Mouse (Mus musculus) G1E-ER4 (cell line): ENCODE measurements around the gene Rhbg. TPM values are rescaled to one million over a fixed set of nuclear protein-coding genes. Genes with fewer than 3 reads are reported as not detected.

Experiments
- GATA1 ChIP-seq: IDR thresholded peaks from one replicate; pipeline ENCODE4 v1.8.0; 2012; ENCODE audit warnings: low read length, inconsistent platforms
- polyA plus RNA-seq: library from polyadenylated mRNA; stranded (reverse); fragments of >175 nt; gene quantifications from 2 replicates; pipeline ENCODE4 v1.2.3, GENCODE M21; 2012

Rhbg gene
- polyA plus RNA-seq, 1 experiment, result not detected

DNA sequence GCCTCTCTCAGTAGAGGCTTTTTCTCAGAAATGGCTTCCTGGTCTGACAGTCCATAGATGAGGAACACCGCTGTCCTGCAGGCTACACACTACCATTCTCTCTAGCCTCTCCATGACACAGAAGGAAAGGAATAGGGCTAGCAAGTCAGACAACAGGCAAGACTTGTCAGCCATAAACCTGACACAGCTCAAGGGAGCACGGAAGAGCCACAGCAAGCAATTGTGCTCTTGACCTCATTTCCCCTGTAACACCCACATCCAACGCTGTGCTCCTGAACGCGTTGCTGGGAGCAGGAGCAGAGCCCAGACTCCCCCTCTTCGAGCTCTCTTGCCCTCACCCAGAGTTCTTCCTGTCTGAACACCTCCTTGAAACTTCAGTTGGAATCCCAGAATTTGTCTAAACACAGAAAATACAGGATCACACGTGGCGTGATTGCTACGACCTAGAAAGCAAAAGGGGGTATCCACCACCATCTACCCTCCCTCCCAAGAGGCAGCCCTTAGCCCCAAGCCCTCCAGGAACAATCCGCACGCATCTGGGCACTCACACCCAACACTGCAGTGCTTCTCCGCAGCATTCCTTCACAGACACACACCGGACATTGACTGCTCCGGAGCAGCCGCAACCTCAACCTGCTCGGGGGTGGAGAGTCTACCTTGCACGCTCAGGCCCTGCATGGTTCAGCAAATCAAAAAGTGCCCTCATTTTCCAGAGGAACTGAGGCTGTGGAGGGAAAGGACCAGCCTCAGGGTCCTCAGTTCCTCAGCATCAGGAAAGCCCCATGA is 24.1 kb downstream of the Rhbg start:
- no peak for TF ChIP-seq GATA1

DNA sequence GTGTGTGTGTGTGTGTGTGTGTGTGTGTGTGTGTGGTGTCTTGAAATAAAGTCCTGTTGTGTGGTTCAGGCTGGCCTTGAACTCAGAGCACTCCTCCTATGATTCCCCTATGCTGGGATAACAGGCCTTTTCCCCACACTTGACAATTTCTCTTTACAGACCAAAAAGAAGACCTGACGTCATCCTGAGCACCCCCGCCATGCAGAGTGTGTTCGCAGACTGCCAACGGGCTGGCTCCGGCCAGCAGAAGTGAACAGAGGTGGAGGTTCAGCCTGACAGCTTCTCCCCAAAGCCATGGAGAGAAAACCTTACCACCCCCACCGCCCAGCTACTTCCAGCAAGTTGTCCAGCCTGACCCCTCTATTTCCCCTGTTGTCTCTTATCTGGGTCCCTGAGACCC is 25.0 kb downstream of the Rhbg start:
- TF ChIP-seq GATA1, result no peak

DNA sequence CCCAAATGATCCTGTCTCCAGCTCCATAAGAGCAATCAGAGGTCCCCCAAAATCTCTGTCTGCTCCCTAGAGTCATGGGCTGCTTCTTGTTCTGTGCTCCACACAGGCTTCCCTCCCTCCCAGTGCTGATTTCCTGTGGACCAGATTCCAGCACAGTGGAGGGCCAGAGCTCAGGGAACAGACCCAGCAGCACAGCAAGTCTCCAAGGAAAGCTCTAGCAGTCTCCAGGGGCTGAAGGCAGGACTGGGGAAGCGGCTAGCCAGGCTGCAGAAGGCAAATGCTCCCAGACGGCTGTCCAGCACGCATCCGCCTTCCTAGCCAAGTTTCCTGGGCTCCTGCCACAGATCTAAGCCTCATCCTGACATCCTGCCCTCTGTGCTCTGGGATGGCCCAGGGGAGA is 25.6 kb downstream of the Rhbg start:
- TF ChIP-seq GATA1, result no peak

DNA sequence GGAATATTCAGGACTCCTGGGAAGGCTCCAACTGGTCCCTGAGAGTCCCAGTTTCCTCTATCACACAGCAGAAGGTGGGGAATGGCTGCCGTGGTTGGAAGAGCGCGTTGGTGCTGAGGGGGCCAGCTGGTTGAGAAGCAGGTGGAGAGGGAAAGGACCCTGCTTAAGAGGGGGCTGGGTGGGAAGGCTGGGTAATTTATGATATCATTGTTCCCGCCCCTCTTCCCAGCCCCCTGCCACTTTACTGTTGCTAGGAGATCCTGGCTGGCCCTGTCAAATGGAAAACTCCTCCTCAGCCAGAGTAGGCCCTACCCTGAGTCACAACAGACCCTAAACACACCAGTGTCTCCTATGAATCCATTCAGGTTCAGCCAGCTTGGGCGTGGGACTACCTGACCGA is 26.5 kb downstream of the Rhbg start:
- no peak for TF ChIP-seq GATA1

DNA sequence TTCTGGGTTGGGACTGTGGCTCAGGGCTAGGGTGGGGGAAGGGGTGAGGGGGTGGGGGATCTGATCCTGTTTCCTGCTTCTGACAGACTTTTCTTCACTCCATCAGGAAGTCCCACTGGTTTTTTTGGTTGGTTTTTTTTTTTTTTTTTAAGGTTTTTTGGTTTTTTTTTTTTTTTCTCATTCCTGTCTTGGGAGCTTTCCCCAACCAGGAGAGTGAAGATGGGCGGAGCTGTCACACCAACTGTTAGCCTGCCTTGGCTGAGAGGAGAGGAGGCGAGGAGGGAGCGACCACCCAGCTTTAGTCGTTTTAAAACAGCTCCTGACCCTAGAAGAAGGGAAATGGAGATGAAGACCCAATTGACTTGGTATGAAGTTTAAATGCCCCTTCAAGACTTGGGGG is 27.2 kb downstream of the Rhbg start:
- TF ChIP-seq GATA1, result no peak

DNA sequence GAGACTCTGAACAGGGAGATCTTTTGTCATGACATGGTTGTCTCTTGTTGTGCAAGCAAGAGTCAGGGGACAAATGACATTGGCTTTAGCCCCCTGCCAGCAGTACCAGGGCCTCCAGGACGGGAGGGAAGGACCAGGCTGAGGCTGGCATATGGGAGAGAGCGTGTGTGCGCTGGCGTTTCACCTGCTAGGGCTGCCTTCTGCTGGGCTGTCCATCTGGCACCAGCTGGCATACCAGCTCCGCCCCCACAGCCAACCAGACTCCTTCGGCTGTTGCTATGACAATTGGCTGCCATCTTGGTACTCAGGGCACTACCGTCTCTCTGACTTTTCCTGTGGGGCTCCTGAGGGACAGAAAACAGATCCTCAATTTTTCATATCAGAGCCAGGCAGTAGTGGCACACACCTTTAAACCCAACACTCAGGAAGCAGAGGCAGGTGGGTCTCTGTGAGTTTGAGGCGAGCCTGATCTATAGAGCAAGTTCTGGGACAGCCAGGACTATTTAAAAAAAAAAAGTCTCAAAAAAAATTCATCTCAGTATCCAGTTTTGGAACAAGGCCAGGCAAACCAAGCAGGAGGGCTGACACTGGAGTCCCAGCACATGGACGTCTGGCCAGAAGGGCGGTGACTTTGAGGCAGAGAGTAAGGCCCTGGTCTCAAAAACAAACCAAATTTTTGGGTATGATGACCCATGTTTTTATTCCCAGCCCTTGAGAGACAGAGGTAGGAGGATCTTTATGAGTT is 28.2 kb downstream of the Rhbg start:
- no peak for TF ChIP-seq GATA1

DNA sequence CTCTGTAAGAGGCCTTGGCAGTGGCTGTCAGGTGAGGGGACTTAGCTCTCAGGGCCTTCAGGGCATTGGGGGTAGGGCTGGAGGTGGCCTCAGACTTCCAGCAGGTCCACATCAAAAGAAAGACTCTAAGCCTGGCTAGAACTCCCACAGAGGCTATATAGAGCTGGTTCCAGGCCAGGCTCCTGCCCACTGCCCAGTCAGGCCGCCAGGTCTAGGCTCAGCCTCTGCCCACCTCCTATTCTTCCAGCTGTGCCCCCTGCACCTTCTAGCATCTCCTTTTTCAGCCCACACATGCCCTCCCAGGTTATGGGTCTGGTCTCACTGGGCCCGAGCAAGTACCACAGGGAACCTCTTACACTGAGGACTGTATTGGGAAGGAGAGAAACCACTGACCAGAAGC is 29.6 kb downstream of the Rhbg start:
- no peak for TF ChIP-seq GATA1

DNA sequence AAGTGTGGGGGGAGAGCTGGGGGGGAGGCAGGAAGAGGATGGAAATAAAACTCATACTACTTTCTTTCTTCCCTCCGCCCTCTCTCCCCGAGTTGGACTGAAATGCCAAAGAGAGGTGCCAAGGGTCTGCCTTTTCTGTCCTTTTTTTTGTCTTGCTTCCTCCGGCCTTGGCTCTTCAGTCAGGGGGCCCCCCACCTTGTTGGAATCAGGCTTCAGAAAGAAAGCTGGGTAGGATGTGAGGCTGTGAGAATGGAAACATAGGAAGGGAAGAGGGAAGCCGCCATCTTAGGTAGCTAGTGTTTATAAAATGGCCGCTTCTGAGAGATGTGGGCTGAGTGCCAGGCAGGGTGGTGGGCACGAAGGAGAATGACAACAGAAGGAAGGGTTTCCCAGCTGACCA is 32.1 kb downstream of the Rhbg start:
- no peak for TF ChIP-seq GATA1

DNA sequence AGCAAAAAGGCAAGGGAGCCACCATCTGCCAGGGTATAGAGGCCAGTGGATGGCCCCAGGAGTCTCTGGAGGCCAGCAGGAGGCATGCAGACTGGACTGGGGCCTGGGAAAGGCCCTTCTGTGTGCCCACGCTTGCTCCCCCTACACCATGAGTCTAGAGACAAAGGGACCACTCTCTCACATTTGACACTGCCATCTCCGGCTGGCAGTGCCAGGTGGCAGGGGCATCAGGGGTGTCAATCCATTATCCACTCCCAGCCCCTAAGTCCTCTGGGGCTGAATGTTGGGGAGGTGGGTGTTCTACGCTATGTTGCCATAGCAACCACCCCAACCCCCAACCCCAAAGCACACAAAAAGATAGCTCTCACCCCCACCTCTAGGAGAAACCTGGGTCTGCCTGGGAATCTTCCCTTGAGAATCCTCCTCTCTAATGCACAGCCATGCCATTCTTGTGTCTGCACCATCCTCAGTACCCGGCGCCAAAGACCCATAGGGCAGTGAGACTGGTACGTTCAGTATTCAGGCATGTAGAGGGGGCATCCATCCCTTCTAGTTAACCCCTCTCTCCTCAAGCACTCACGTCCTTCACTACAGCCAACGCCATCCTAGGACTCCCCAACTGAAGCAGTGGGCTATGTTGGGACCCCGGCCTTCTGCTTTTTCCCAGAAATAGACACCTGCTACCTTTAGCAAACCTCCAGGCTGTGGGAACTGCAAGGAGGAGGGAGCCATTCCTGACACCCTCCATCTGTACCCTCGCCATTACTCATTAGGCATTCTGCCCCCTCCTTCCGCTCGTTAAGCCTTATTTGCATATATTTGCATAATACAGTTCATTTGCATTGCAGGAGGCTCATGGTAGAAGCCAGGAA is 32.8 kb downstream of the Rhbg start:
- no peak for TF ChIP-seq GATA1

DNA sequence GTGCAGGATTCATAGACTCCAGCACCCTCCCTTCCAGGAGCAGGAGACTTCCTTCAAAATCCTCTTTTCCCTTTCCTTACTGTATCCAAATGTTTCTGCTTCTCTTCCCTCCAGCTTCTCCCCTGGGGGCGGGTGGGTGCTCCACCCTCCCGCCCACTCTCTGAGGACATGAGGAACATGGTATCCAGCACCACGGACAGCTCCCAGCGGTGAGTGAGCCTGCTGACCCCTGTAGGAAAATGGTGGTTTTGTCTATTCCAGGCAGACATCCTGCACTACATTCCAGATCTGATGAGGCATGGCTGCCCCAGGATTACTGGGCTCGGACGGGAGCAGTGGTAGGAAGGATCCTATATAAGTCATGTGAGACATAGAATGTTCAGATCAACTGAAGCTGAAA is 33.7 kb downstream of the Rhbg start:
- TF ChIP-seq GATA1, result no peak

DNA sequence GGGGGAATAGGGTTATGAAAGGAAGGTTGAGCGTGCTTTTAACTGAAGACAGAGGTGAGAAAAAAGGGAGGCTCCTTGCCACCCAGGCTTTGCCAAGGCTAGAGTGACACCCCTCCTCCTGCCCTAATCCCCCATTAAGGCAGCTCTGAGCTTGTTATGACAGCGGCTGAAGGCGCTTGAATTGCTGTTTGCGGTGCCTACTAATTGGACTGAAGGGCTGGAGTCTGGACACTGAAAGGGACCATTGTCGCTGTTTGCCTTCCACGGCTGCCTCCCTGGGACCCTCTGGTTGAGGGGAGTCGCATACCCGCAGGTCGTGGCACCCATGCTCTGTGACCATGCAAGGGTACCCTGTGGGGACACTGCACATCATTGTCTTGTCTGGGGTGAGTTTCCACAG is 34.6 kb downstream of the Rhbg start:
- no peak for TF ChIP-seq GATA1

DNA sequence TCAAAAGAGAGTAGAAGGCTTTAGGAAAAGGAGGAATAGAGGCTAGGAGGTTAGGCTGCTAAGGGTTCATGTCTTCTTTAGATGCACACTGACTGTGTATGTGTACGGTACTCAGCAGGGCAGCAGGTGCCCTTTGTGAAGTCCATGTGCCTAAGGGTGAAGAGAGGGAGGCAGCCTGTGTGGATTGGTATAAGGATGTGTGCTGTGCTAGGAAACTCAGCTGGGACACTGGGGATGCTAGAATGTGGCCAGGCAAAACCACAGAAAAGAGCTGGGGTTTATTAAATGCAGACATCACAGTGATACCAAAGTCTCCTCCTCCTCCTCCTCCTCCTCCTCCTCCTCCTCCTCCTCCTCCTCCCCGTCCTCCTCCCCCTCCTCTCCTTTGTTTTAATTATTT is 36.8 kb downstream of the Rhbg start:
- no peak for TF ChIP-seq GATA1

DNA sequence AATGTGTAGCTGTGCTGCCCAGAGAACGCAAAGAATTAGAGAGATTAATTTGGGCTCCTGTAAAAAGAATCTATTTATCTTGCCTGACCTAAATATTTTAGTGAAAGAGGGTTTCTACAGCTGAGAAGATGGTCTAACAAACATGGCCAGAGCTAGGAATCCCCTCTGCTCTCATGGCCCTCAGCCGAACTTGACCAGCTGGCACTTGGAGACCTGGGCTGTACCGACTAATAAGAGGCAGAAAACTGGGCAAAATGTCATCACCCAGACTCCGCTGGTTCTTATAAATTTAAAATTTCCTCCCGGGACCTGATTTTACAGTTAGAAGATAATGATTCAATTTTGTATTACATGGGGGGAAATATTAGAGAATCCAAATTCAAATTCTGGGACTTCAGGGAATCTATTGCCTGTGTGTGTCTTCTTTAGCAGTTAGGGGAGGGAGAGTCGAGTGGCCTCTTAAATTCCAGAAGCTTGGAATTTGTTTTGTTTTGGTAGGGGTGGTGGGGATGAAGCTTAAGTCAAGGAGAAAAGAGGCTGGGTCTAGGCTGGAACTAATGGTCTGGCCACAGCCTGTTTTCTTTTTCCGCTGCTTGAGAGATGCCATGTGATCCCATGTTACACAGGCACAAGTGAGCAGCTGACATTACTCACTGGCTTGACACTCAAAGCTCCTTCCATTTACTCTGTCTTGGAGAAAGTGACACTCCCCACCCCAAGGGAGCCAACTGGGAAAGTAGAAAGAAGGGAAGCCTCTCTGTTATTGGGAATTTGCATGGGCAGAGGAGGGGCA is 37.8 kb downstream of the Rhbg start:
- no peak for TF ChIP-seq GATA1

DNA sequence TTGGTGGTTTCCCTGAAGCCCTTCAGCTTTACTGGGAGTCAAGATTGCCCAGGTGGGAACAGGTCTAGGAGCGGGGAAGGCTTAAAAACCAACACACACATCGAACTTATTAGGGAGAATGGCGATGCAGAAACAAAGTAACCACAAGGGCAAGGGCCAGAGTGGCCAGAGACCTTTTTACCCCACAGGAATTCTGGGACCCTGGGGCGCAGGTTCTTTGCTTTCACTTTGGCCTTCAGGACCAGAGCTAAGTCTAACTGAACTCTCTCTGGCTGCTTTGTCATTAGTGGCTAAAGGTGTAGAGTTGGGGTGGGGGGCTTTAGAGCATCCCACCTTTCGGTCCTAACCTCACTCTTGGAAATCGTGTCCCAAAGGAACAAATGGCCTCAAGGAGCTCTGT is 38.4 kb downstream of the Rhbg start:
- no peak for TF ChIP-seq GATA1

DNA sequence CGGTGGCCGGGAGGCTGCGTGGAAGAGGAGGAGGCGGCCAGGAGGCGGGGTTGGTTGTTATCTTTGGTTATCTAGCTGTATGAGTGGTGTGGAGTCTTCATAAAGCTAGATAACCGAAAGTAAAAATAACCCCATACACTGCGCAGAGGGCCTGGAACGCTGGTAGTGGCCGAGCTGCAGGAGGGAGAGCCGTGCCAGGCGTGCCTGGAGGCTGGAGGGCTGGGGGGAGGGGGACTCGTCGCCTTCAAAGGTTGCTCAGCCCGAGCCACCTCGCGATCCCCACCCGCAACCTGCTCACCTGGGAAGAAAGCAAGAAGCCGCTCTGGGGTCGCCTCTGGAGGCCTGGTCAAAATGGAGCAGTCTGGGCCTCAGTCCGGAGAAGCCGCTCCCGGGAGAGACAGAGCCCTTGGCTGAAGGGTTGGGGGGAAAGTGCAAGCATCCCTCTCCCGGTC is 38.9 kb downstream of the Rhbg start:
- no peak for TF ChIP-seq GATA1

DNA sequence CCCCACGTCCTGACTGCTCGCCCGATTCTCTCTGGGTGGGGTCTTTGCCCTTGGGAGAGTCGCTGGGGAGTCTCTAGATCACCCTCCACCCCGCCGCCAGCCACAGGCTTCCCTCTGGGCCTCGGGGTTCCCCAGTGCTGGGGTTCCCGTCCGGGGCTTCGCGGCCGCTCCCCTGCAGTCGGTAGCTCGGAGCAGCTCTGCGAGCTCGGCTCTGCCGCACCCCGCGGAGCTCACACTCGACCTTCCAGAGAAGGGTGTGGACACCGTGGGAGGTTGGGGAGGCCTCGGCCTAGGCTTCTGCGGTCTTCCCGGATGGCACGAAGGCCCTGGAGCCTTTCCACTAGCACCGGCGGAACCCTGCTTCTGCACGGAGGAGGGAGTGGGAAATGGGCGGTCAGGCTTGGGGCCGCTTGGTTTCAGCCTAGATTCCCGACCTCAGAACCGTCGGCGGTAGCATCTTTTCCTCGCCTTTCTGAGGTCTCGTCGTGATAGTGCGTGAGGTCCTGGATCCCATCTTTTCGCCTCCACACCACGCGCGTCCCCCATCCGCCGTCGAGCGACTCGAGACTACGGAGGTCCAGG is 39.4 kb downstream of the Rhbg start:
- no peak for TF ChIP-seq GATA1
